Mouse (Mus musculus) granulocyte monocyte progenitor cell, adult 5-6 weeks (primary cell): ENCODE measurements at regions not wholly inside any gene's neighbourhood (a gene's known extent, or its start where the extent isn't known, plus 50 kb on each side); places are given as distances from the start of the nearest gene placed in this dataset.
"Not testable (repeated sequence)": the region's sequence is repeated elsewhere in the genome, so short reads cannot be mapped to it uniquely, and the experiment has no call there.

Source experiments
- ATAC-seq: replicated peaks from 2 replicates; pipeline ENCODE4 v1.8.0; 2016; ENCODE audit warnings: mild to moderate bottlenecking, moderate TSS enrichment, inconsistent platforms; ENCODE audit not compliant: poor library complexity, severe bottlenecking

GRCm38 (mm10) chr14:74180066-74180465, 460.6 kb upstream of the Htr2a start:
- ATAC-seq: no peak

GRCm38 (mm10) chr14:74182996-74183395, 457.6 kb upstream of the Htr2a start:
- no peak for ATAC-seq

GRCm38 (mm10) chr14:74201710-74202109, 438.9 kb upstream of the Htr2a start:
- no peak for ATAC-seq

DNA sequence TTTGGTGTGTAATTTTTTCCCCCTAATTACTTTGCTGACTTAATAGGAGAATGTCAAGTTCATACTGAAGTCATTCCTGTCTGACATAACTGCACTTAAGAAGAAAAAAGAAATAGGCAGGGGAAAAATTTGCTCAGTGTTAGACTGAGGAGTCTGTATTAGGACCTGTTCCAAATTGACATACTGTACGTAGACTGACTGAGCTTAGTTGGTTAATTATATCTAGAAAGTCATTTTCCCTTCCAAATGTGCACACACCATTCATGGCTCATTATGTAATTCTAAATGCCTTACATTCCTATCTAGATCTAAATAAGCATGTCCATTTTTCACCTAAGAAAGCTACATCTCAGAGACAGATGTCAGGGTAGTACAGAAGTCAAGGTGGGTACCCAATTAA, 435.6 kb upstream of the Htr2a start:
- ATAC-seq: no peak

- no peak for ATAC-seq
Measured at GRCm38 (mm10) chr14:74217914-74218446, 422.7 kb upstream of the Htr2a start.

DNA sequence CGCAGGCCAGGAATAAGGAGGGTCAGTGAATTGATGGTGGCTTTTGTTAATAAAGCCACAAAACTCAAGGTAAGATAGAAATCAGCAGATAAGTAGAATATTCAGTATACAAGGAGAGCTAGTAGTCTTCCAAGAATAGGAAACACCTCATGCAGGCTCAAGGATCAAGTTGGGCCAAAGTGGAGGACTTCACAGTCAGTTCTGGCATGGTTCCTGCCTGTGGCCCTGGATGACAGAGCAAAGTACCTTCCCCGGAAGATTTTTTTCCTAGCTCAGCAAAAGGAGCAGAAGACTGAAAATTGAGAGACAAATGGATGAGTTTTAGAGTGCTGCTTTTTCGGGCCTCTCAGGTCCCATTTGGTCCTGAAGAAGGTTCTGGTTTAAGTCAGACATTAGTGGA, 420.9 kb upstream of the Htr2a start:
- no peak for ATAC-seq

DNA sequence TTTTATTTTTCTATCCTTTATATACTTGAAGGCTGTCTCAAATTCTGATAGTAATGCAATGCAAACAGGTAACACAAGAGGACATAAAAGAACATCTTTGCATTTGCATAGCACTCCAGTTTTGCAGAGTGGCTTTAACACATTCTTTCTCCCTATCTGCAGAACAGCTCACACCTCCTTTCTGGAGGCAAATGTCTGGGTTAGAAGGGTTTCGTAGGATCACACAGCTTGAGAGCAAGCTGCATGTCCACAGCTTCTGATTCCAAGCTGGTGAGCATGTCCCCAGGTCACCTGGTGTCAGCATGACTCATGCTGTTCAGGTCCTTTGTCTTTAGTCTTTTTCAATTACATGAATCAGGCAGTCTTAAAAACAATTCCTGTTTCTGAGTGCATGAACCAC, 418.5 kb upstream of the Htr2a start:
- no peak for ATAC-seq

DNA sequence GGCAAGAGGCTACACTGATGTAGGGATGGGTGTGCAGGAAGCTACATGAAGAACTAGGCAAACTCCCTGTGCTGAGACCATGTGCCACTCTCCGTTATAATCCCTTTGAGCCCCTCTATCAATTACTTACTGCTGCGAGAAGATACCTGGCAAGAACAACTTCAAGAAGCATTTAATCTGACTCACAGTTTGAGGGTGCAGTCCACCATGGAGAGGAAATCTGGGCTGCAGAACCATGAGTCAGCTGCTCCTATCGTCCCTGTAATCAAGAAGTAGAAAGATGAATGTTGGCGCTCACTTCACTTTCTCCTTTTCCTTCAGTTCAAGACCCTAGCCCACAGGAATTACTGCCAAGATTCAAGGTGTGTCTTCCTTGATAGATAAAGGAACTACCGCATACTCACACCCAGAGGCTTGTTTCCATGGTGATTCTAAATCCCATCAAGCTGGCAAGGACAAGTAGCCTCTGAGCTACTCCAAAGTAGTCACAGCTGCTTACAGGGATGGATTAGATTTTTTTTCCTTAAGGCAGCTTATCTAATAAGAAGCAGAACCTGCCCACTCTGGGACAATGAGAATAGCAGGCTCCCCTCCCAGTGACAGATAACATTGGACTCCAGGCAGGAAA, 411.0 kb upstream of the Htr2a start:
- no peak for ATAC-seq

DNA sequence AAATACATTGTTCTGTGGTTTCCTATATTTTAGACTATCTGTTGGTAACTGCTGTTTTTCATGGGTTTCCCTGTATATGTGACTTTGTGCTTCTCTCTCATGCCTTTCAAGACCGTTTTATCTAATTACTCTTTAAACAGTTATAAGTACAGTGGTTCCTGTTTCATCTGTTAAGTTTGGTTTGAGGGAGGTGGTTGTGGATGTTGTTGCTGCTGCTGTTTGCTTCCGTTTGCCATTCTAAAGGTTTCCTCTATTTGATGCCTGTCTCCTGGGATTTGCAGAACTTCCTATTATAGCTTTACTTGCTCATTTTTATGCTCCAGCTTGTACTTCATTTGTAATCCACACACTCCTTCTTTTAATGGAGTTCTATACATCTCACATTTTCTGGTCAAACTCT, 400.4 kb upstream of the Htr2a start:
- ATAC-seq: peak; percentile 65

GRCm38 (mm10) chr14:74249263-74249878, 391.3 kb upstream of the Htr2a start:
- ATAC-seq: no peak

GRCm38 (mm10) chr14:74250021-74250420, 390.6 kb upstream of the Htr2a start:
- no peak for ATAC-seq

GRCm38 (mm10) chr14:74252189-74253145, 388.2 kb upstream of the Htr2a start:
- no peak for ATAC-seq

DNA sequence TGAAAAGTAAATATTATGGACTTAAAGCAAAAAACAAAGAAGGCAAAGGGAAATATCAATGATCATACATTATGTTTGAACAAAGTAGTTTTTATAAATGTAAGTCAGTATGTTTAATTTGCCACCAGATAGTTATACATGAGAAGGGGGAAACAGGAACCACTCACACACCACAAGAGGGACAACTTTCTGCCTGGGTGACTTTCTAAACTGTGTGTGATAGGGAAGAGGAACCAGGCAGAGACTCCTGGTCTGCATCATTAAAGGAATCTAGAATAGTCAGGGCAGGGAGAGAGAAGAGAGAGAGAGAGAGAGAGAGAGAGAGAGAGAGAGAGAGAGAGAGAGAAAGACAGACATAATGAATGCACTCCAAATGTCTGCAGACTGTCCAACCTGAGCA, 385.6 kb upstream of the Htr2a start:
- peak; percentile 71 for ATAC-seq

DNA sequence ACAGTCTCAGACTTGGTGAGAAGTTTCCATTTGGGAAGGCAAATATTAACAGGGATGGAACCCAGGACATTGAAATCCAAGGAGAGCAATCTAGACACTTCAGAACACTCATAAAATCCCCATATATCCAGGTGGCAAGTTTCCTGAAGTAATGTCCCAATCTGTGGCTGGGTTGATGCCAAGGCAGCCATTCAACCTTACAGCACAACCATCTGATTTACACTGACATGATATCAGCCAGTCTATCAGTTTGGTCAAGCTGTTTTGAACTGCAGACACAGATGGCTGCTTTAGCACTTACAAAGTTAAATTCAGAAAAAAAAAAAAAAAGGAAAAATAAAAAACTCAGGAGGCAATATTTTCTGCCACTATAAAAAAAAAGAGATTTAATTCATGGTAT, 381.2 kb upstream of the Htr2a start:
- no peak for ATAC-seq

DNA sequence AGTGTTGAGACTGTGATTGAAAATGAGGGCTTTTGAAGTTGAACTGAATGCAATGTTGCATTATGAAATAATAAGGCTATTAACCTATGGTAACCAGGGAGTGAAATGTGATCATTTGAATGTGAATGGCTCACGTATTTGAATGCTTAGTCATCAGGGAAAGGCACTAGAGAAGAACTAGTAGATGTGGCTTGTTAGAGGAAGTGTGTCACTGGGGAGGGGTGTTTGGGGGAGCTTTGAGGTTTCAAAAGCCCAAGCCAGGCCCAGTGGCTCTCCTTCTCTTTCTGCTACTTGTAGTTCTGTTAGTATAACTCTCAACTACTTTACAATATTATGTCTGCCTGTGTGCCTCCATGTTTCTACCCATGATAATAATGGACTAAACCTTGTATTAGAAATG, 373.6 kb upstream of the Htr2a start:
- no peak for ATAC-seq

- no peak for ATAC-seq
Measured at GRCm38 (mm10) chr14:74294560-74294959, 346.1 kb upstream of the Htr2a start.

DNA sequence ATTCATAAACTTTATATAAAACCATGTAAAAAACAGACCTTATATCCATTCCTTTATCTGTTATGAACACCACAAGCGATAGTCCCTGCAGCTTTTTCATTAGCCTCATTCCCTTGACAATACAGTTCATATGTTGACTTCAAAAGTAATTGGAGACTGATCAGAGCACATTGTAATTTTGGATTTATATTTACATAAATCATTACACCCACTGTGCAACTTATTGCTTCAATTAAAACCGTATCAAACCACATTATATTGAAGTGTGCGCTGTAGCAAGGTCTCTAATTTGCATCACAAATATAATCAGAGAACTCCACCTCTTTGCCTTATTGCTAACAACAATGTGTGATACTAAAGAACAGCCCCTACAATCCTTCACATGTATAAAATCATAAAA, 336.2 kb upstream of the Htr2a start:
- no peak for ATAC-seq

DNA sequence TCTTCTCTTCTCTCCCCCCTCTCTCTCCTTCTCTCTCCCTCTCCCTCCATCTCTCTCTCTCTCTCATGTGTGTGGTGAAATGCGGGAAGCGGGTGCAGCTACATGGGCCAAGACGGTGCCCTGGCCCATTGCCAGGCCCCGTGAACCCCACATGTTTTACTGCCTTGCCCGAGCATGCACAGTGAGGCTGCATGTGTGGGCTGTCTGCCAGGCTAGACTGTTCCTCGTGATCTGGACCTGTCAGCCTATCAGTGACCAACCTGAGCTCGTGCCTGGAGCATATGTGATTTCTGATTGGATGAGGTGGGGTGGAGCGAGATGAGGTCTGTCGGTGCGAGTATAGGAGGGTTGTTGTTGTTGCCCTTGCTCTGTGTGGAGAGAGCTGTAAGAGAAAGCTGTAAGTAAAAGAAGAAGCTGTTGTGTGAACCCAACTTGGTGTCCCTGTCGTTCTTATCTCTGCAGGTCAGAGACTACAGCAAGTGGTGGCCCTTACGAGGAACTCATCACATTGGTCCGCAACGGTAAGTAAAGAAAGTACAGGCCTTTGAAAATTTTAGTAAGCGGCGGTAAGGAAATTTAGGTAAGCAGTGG, 333.8 kb upstream of the Htr2a start:
- ATAC-seq: no peak

DNA sequence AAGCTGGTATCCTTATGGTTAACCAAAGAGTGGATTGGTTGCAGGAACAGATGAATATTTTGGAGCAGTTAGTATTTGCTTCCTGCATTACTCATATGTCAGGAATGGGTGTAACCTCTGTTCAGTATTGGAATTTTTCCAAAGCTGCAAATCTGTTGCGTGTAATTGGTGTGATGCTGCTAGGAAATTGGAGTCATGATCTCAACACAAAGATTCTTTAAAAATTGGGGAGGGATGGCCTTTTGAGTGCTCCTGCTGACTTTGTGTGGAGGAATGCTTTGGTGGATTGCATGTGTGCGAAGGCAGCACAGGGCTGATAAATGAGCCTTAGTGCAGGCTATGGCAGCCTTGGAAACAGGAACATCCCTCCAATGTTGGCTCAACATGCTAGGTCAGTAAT, 331.2 kb upstream of the Htr2a start:
- not testable (repeated sequence) for ATAC-seq

DNA sequence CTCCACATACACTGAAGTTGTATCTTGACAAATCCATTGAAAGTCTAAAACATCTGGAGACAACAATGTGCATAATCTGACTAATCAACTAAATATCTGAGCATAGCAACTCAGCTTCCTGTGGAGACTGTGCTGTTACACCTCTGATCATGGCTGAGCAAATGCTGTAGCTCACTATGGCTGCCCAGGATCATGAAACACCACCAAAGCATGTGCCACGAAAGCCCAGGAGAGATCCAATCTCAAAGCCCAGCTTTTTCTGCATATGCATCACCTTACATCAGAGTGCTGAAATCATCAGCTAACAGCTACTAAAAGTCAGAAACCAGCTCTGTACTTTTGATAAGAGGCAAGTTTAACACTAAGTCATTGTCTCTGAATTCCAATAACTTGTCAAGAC, 313.3 kb upstream of the Htr2a start:
- no peak for ATAC-seq

GRCm38 (mm10) chr14:74350751-74351150, 289.9 kb upstream of the Htr2a start:
- no peak for ATAC-seq
